10 mouse cellular contexts compared by ENCODE assay signal in genomic region chr11:109361241-109361630, GRCm38 (mm10). TPM values are rescaled to one million over a fixed set of nuclear protein-coding genes. Genes with fewer than 3 reads are reported as not detected.
DNase-seq lines count a peak whose midpoint lies in the region; ATAC-seq and TF ChIP-seq lines count a peak whose summit lies in the region.
"Had no signal": no experiment of that assay in that cellular context is flagged by ENCODE, and none has a peak within 500 bp of the region (broad histone marks: within the 10 kb centered on the region; RNA-seq: fewer than 3 reads in every experiment).

No protein-coding gene starts in this region.

- peak overlapping the region; percentile 99 for H3K27ac ChIP-seq in liver, adult 2 months (replicated peaks; ENCODE audit: insufficient read depth, low read depth, low read length)
- H3K27ac ChIP-seq in hindbrain, embryonic 13.5 days: no peak overlapping the region

- TF ChIP-seq POLR2A in liver, adult 2 months (IDR thresholded peaks at IDR 0.05; ENCODE audit: extremely low read depth, insufficient read depth, low read length): no peak
- no peak for TF ChIP-seq POLR2A in myocyte (IDR thresholded peaks at IDR 0.05; ENCODE audit: insufficient read length, low read depth)

- H3K4me2 ChIP-seq in hindbrain, embryonic 13.5 days: peak overlapping the region; percentile 61
- peak overlapping the region; percentile 96 for H3K4me2 ChIP-seq in myocyte (ENCODE audit: low read depth)

- H3ac ChIP-seq in myocyte (ENCODE audit: control insufficient read depth, insufficient read length): no peak overlapping the region

- H3K79me2 ChIP-seq in liver, adult 2 months (ENCODE audit: control insufficient read depth, insufficient read depth, low read length): peaks cover 11% of the 10 kb centered on the region
- peaks cover 33% of the 10 kb centered on the region for H3K79me2 ChIP-seq in myocyte (ENCODE audit: control insufficient read depth, insufficient read depth)

- H3K9me3 ChIP-seq in hindbrain, embryonic 13.5 days: no peaks in the 10 kb centered on the region

- H3K4me1 ChIP-seq in liver, adult 2 months (ENCODE audit: control insufficient read depth, insufficient read depth, low read length): peaks cover 13% of the 10 kb centered on the region; the same call in 1 of the 2 replicates
- peaks cover 50% of the 10 kb centered on the region for H3K4me1 ChIP-seq in hindbrain, embryonic 13.5 days (replicated peaks)

- H3K27me3 ChIP-seq in liver, adult 2 months (ENCODE audit: control insufficient read depth, insufficient read depth, low read length): no peaks in the 10 kb centered on the region
- peaks cover 7% of the 10 kb centered on the region; the same call in 1 of the 2 replicates for H3K27me3 ChIP-seq in hindbrain, embryonic 13.5 days
- H3K27me3 ChIP-seq in myocyte (ENCODE audit: control insufficient read depth, insufficient read depth, insufficient read length): no peaks in the 10 kb centered on the region

- H3K4me3 ChIP-seq in liver, adult 2 months (ENCODE audit: insufficient read depth, low read depth, low read length): no peak overlapping the region
- H3K4me3 ChIP-seq in hindbrain, embryonic 13.5 days: no peak overlapping the region
- H3K4me3 ChIP-seq in myocyte: peak overlapping the region; percentile 80

- H3K9ac ChIP-seq in liver, adult 2 months (ENCODE audit: low read depth, low read length): no peak overlapping the region
- H3K9ac ChIP-seq in hindbrain, embryonic 13.5 days: no peak overlapping the region

- TF ChIP-seq CTCF in liver, adult 2 months (IDR thresholded peaks at IDR 0.05; ENCODE audit: low read depth, low read length): no peak

- DNase-seq in cerebellum, adult 9-11 months: peak; percentile 47
- DNase-seq in liver, adult 2 months (ENCODE audit: extremely low read depth, low read depth, low spot score): no peak
- no peak for DNase-seq in liver
- no peak for DNase-seq in frontal cortex, postnatal 10 days (ENCODE audit: low spot score in 2 of 2)
- no peak for DNase-seq in right cerebral cortex, adult 2 months (ENCODE audit: low spot score in 2 of 2)

- H3K36me3 ChIP-seq in liver, adult 2 months (ENCODE audit: control insufficient read depth, insufficient read depth, low read length): peaks cover 2% of the 10 kb centered on the region; the same call in 1 of the 2 replicates
- H3K36me3 ChIP-seq in hindbrain, embryonic 13.5 days: peaks cover 1% of the 10 kb centered on the region; the same call in 1 of the 2 replicates
- H3K36me3 ChIP-seq in myocyte (ENCODE audit: control insufficient read depth, insufficient read depth): peaks cover 7% of the 10 kb centered on the region

- no peak for ATAC-seq in cerebellum, adult (ENCODE audit: insufficient number of reproducible peaks, low FRiP score, low TSS enrichment)
- no peak for ATAC-seq in hindbrain, embryonic 13.5 days (ENCODE audit: low FRiP score)

- 71% methylated on average over 7 of the region's 7 CpGs for WGBS in liver, adult 2 months
- WGBS in hindbrain, embryonic 13.5 days: 81% methylated on average over 7 of the region's 7 CpGs

TF ChIP-seq in myocyte, 11 proteins besides CTCF, POLR2A, EP300 and RAD21:
- TF ChIP-seq E2F4 (IDR thresholded peaks at IDR 0.05; ENCODE audit: insufficient read depth) (no peak), REST (IDR thresholded peaks at IDR 0.05; ENCODE audit: insufficient read depth, insufficient read length) (no peak), SRF (IDR thresholded peaks at IDR 0.05; ENCODE audit: control insufficient read depth, insufficient read length, low read depth) (no peak), TCF3 (IDR thresholded peaks at IDR 0.05; ENCODE audit: insufficient read length, low read depth) (no peak), MYOD1 (IDR thresholded peaks at IDR 0.05; ENCODE audit: control insufficient read depth in 1 of 3, insufficient read length in 2 of 3, low read depth in 2 of 3) (no peak), MAX (IDR thresholded peaks at IDR 0.05; ENCODE audit: low read depth) (no peak), MYOG (IDR thresholded peaks at IDR 0.05; ENCODE audit: control insufficient read depth in 1 of 3, insufficient read depth in 1 of 3, insufficient read length in 2 of 3, low read depth in 2 of 3) (no peak), CEBPB (IDR thresholded peaks at IDR 0.05; ENCODE audit: insufficient read depth, poor library complexity, severe bottlenecking) (no peak), USF1 (IDR thresholded peaks at IDR 0.05; ENCODE audit: low read depth) (no peak), POLR2AphosphoS2 (IDR thresholded peaks at IDR 0.05; ENCODE audit: insufficient read length, low read depth) (no peak), TCF12 (IDR thresholded peaks at IDR 0.05; ENCODE audit: insufficient read depth, poor library complexity, severe bottlenecking) (no peak)

RNA-seq across cellular contexts. Expression of gene Gna13, which starts 1.4 kb away (rescaled TPM):
- total RNA-seq in liver, adult 2 months (2014; rRNA removed): 18.0 and 23.2 TPM in 2 replicates
- polyA plus RNA-seq in liver, adult 2 months (2012; rRNA removed): 10.0 and 13.7 TPM in 2 replicates
- polyA plus RNA-seq in hindbrain, embryonic 13.5 days (2015; fragmentation: Nextera tagmentation; extraction: Ambion mirVana): 15.1 and 16.6 TPM in 2 replicates
- polyA plus RNA-seq in myocyte (2012; fragmentation: generic; extraction: Trizol): 24.1 TPM

RNA-seq across cellular contexts. Expression of gene 9930022D16Rik, which starts 52.5 kb away (rescaled TPM):
- not detected in 2 replicates for total RNA-seq in liver, adult 2 months (2014; rRNA removed)
- polyA plus RNA-seq in liver, adult 2 months (2012; rRNA removed): not detected in 2 replicates
- not detected in 2 replicates for polyA plus RNA-seq in hindbrain, embryonic 13.5 days (2015; fragmentation: Nextera tagmentation; extraction: Ambion mirVana)
- polyA plus RNA-seq in myocyte (2012; fragmentation: generic; extraction: Trizol): not detected
- total RNA-seq: adrenal gland, postnatal 10 days; gastrocnemius, adult 18-20 months had no signal
